Mouse (Mus musculus) liver, embryonic 11.5 days (tissue): Measurements from ENCODE around the gene Abhd16a. TPM values are rescaled to one million over a fixed set of nuclear protein-coding genes. Genes with fewer than 3 reads are reported as not detected.
A peak's percentile ranks its signal among the peaks of the same experiment; 100 is the strongest.

Source experiments
- ATAC-seq: fragments of 200-750 bp; cut with Nextera tagmentation; replicated peaks from 2 replicates; pipeline ENCODE4 v1.8.0; 2017; ENCODE audit warnings: moderate number of reproducible peaks, mild to moderate bottlenecking, moderate TSS enrichment, moderate library complexity; ENCODE audit not compliant: low FRiP score
- DNase-seq: peaks from one replicate; pipeline ENCODE4 v3.0.0-alpha.2; 2017; ENCODE audit warnings: low spot score
- H3K27ac ChIP-seq: fragments of 300-500 bp; sonication (generic); 2 replicates; pipeline ENCODE4 v1.5.1; 2014; ENCODE audit warnings: mild to moderate bottlenecking, low read depth, low read length, control low read depth
- H3K27me3 ChIP-seq: fragments of 300-500 bp; sonication (generic); replicated peaks from 2 replicates; pipeline ENCODE4 v1.6.1; 2014; ENCODE audit warnings: low read length, mixed read lengths; ENCODE audit not compliant: control insufficient read depth, insufficient read depth
- H3K36me3 ChIP-seq: fragments of 300-500 bp; sonication (generic); 2 replicates; pipeline ENCODE4 v1.6.1; 2014; ENCODE audit warnings: mild to moderate bottlenecking, low read length, moderate library complexity, mixed read lengths; ENCODE audit not compliant: control insufficient read depth, insufficient read depth
- H3K4me1 ChIP-seq: fragments of 300-500 bp; sonication (generic); replicated peaks from 2 replicates; pipeline ENCODE4 v1.6.1; 2014; ENCODE audit warnings: low read length, mixed read lengths; ENCODE audit not compliant: control insufficient read depth, insufficient read depth
- H3K4me2 ChIP-seq: fragments of 300-500 bp; sonication (generic); 2 replicates; pipeline ENCODE4 v1.6.1; 2014; ENCODE audit warnings: mild to moderate bottlenecking, control low read depth, moderate library complexity
- H3K4me3 ChIP-seq: fragments of 300-500 bp; sonication (generic); 2 replicates; pipeline ENCODE4 v1.5.1; 2014; ENCODE audit warnings: low read depth, low read length, control low read depth
- H3K9ac ChIP-seq: fragments of 300-500 bp; sonication (generic); 2 replicates; pipeline ENCODE4 v1.6.1; 2014; ENCODE audit warnings: low read depth, low read length, control low read depth
- H3K9me3 ChIP-seq: fragments of 300-500 bp; sonication (generic); 2 replicates; pipeline ENCODE4 v1.6.1; 2016; ENCODE audit warnings: low read length, inconsistent platforms, mixed read lengths; ENCODE audit not compliant: control insufficient read depth
- WGBS: fragments of 180-500 bp; shearing (Covaris S2); extraction: QIAGEN DNeasy Blood & Tissue Kit; methylation state at CpG from one replicate; pipeline ENCODE4 v1.1.7; 2014; 5-methylcytosine and 5-hydroxymethylcytosine counted together
- polyA plus RNA-seq: library from polyadenylated mRNA; unstranded; fragments of >200 nt; fragmentation: Nextera tagmentation; extraction: Ambion mirVana; gene quantifications from 2 replicates; pipeline ENCODE4 v1.2.1, GENCODE M21; 2014

Abhd16a gene
- polyA plus RNA-seq, 1 experiment from 2014 or later = 71.6 TPM

DNA sequence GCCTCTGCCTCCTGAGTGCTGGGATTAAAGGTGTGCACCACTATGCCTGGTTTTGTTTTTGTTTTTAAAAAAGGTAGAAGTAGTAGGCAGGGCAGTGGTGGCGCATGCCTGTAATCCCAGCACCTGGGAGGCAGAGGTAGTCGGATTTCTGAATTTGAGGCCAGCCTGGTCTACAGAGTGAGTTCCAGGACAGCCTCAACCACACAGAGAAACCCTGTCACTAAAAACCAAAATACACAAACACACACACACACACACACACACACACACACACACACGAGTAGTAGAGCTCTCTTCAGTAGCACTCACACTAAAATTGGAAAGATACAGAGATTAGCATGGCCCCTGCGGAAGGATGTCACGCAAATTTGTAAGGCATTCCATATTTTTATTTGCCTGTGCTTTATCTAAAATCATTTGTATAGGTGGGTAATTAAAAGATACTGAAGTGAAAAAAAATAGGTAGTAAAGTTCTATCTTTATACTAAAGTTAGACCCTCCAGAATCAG, 40.1 kb upstream of the Abhd16a start:
- Histone ChIP-seq H3K27me3 (no peaks in the 10 kb centered on the region), H3K9ac (peak overlapping the region; percentile 86), H3K36me3 (peaks cover 14% of the 10 kb centered on the region), H3K27ac (peak overlapping the region; percentile 87), H3K9me3 (no peaks in the 10 kb centered on the region), H3K4me1 (peaks cover 61% of the 10 kb centered on the region), H3K4me3 (peak overlapping the region; percentile 81; the same call in 1 of the 2 replicates), H3K4me2 (peak overlapping the region; percentile 99)
- DNase-seq = no peak
- no peak for ATAC-seq
- WGBS = 44% methylated on average over 5 of the region's 5 CpGs

DNA sequence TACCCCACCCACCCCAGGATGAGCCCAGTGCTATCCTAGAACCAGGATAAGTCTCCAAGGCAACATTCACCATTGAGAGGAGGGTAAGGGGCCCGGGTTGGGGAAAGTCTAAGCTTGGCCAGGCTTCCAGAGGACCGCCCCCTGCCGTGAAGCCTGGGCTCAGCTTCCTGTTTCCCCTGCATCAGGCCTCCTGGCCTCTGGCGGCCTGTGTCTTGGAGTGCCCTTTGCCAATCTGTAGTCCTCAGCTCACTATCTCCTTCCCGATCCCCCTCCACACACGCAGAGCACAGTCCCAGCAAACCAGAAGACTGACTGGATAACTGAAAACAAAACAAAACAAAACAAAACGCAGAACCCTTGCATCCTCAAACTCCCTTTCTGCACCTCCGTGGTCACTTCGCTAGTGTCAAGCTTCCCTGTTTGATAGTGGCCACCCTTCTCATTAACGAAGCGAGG, 39.5 kb upstream of the Abhd16a start, which contains the start of gene Clic1:
Gene Clic1, plus strand, starts transcription at position 406 of the 456 bp plus-strand sequence.
- WGBS = 3% methylated on average over 11 of the region's 11 CpGs
- Histone ChIP-seq H3K9ac (peak within 1 kb of the TSS; percentile 86), H3K9me3 (no peaks in the 10 kb centered on the region), H3K4me2 (peak within 1 kb of the TSS; percentile 99), H3K36me3 (peaks cover 19% of the 10 kb centered on the region), H3K4me1 (peaks cover 55% of the 10 kb centered on the region), H3K4me3 (peak within 1 kb of the TSS; percentile 81), H3K27me3 (no peaks in the 10 kb centered on the region), H3K27ac (peak within 1 kb of the TSS; percentile 87)
- DNase-seq (peak; percentile 81), ATAC-seq (peak; percentile 1; the same call in 1 of the 2 replicates)

DNA sequence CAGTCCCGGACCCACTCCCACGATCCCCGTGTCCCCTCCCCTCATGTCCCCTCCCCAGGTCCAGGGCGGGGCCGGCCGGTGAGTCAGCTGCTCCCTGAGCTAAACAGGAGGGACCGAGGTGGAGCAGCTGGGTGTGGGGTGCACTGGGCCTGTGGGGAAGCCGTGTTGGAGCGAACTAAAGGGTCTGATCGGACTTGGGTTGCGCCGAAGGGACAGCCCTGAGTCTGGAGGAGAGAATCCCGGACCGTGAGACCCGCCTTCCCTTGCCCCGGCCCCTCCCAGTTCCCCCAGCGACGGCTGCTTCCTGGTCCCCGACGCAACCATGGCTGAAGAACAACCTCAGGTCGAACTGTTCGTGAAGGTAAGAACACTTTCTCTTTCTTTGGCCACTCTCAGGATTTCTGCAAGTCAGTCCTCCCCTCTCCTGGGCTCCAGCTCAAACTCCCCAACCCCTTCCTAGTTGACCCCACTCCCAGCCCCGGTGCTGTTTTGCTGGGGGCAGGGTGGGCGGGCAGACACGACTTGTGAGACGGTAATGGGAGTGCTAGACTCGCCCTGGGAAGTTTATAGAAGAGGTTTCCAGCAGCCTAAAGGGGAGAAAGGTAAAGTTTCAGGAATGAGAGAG, 38.8 kb upstream of the Abhd16a start:
- Histone ChIP-seq H3K4me3 (peak overlapping the region; percentile 81), H3K4me1 (peaks cover 49% of the 10 kb centered on the region), H3K9ac (peak overlapping the region; percentile 86), H3K27ac (peak overlapping the region; percentile 87), H3K4me2 (peak overlapping the region; percentile 99), H3K9me3 (no peaks in the 10 kb centered on the region), H3K27me3 (no peaks in the 10 kb centered on the region), H3K36me3 (peaks cover 22% of the 10 kb centered on the region)
- peak; percentile 14 for ATAC-seq
- WGBS = under 1% methylated on average over 27 of the region's 27 CpGs
- peak; percentile 82 for DNase-seq

DNA sequence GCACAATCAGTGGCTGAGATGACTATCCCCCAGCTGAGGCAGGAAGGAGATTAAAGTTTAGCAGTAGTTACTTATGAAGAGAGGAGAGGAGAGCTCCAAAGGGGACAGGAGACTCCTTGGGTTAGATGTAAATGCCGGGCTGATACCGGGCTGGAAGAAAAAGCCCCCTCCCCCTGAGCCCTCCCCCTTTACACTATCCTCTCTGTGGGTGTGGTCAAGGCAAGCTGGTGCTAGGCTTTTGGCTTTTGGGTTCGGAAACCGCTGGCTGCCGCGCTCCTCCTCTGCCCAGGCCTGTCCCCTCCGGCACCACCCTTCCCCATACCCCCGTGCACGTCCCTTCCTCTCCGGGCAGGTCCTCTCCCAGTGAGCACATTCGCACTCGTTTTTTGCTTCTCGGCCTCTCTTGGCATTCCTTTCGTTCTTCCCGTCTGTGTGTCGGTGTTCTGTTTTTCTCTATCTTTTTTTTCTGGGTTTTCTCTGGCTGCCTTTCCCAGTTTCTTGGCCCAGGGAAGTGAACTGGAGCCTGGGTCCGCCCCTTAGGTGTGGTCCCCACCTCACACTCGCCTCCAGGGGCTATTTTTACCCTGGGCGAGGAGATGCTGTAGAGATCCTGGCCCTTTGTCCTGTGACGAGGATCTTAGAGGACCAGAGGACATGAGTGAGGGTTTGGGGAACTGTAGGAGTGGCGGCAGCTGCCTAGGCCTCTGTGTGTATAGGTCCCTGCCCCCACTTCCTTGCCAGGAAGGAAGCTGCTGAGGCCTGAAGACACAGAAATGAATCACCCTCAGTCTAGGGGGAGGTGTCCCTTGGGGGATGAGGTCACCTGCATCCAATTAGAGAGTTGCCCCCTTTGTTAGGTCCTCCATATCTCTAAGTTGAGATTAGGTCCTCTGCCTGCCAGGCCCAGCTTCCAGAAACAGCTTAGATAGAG, 37.6 kb upstream of the Abhd16a start:
- Histone ChIP-seq H3K27me3 (no peaks in the 10 kb centered on the region), H3K9ac (peak overlapping the region; percentile 86), H3K4me1 (peaks cover 46% of the 10 kb centered on the region), H3K4me3 (peak overlapping the region; percentile 81), H3K27ac (peak overlapping the region; percentile 87), H3K36me3 (peaks cover 32% of the 10 kb centered on the region), H3K9me3 (no peaks in the 10 kb centered on the region), H3K4me2 (peak overlapping the region; percentile 99)
- 3% methylated on average over 21 of the region's 21 CpGs for WGBS
- DNase-seq (peak; percentile 77), ATAC-seq (peak; percentile 62)

DNA sequence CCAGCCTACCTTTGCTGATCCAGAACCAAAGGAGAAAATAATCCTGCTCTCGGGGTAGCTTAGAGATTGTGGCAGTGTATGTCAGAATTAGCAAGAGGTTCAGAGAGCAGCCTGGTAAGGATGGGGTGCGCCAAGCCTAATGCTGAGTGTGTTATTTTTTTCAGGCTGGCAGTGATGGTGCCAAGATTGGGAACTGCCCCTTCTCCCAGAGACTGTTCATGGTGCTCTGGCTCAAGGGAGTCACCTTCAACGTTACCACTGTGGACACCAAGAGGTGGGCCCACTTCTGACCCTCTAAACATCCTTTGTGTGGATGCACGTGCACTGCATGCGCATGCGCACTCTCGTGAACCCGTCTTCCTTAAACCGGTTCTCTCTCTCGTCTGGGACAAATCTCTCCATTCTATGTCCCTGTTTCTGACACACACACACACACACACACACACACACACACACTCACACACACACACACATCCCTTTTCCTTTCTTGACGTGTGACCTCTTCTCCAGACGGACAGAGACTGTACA, 36.7 kb upstream of the Abhd16a start:
- no peaks in the 10 kb centered on the region for H3K9me3 ChIP-seq
- H3K27me3 ChIP-seq = no peaks in the 10 kb centered on the region
- H3K4me1 ChIP-seq = peaks cover 46% of the 10 kb centered on the region
- H3K36me3 ChIP-seq = peaks cover 37% of the 10 kb centered on the region
- no peak for ATAC-seq
- peak overlapping the region; percentile 86 for H3K9ac ChIP-seq
- H3K4me2 ChIP-seq = peak overlapping the region; percentile 99
- DNase-seq = no peak
- H3K27ac ChIP-seq = peak overlapping the region; percentile 87; the same call in 1 of the 2 replicates
- 77% methylated on average over 12 of the region's 12 CpGs for WGBS
- peak overlapping the region; percentile 81 for H3K4me3 ChIP-seq

DNA sequence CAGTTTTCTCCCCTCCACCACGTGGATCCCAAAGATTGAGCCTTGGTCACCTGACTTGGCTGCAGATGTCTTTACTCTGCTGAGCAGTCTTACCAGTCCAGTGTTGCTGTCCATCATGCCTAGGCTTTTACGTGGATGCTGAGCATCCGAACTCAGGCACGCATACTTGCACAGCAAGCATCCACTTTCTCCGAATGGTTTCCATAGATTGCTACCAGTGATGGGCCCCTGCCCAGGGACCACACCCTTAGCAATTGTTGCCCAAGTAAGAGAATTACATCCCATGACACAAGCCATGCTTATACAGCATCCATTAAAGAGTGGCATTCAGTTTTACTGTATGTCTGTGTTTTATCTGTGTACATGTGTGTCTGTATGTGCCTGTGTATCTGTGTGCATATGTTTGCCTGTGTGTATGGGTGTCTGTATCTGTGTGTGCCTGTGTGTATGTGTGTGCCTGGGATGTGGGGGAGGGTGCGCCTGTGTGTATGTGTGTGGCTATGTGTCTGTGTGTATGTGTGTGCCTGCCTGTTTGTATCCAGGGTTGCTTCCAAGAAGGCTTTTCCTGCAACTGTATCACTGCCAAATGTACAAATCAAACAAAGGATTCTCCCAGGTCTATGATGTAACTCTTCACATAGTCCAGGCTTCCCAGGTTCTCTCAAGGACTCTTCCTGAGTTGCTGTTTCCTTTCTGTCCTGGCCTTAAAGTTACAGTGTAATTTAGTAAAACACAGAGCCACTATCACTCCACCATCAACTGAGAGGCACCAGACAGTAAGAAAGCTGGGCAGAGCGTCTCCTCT, 33.2 kb upstream of the Abhd16a start:
- H3K27ac ChIP-seq = peak overlapping the region; percentile 32; the same call in 1 of the 2 replicates
- WGBS = 86% methylated on average over 7 of the region's 7 CpGs
- ATAC-seq = no peak
- no peaks in the 10 kb centered on the region for H3K9me3 ChIP-seq
- no peaks in the 10 kb centered on the region for H3K27me3 ChIP-seq
- H3K4me1 ChIP-seq = peaks cover 47% of the 10 kb centered on the region
- H3K9ac ChIP-seq = no peak overlapping the region
- H3K4me3 ChIP-seq = no peak overlapping the region
- H3K4me2 ChIP-seq = no peak overlapping the region; the same call in 1 of the 2 replicates
- DNase-seq = no peak
- peaks cover 42% of the 10 kb centered on the region for H3K36me3 ChIP-seq

DNA sequence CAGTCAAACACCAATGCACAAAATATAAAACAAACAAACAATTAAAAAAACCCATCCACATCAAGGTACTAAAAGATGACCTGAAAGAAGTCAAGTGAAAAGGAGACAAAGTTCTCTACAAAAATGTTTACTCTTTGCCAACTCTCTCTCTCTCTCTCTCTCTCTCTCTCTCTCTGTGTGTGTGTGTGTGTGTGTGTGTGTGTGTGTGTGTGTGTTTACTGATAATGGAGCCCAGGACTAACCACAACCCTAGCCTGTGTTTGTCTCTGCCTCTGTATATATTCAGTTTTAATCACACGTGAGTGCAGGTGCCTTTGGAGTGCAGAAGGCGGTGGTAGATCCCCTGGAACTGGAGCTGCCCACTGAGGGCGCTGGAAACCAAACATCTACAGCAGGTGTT, 32.0 kb upstream of the Abhd16a start:
- 49% methylated on average over 3 of the region's 3 CpGs for WGBS
- Histone ChIP-seq H3K36me3 (peaks cover 50% of the 10 kb centered on the region), H3K4me2 (no peak overlapping the region), H3K4me3 (no peak overlapping the region), H3K9ac (no peak overlapping the region), H3K27me3 (no peaks in the 10 kb centered on the region), H3K9me3 (no peaks in the 10 kb centered on the region), H3K4me1 (peaks cover 48% of the 10 kb centered on the region), H3K27ac (peak overlapping the region; percentile 45; the same call in 1 of the 2 replicates)
- no peak for ATAC-seq
- DNase-seq = no peak

DNA sequence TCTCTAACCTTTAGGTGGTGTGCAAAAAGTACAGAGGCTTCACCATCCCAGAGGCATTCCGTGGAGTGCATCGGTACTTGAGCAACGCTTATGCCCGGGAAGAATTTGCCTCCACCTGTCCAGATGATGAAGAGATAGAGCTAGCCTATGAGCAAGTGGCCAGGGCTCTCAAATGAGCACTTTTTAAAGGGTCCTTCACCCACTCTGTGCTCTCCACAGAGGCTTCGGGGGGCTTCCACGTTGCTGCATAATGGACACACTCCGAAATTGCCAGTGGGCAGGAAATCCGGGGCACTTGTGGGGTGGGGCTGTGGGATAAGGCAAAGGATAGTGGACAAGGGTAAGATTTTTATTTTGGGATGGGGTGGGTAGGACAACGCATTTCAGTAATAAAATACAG, 30.7 kb upstream of the Abhd16a start:
- Histone ChIP-seq H3K4me2 (peak overlapping the region; percentile 84), H3K9ac (no peak overlapping the region), H3K4me1 (peaks cover 39% of the 10 kb centered on the region), H3K36me3 (peaks cover 42% of the 10 kb centered on the region), H3K9me3 (no peaks in the 10 kb centered on the region), H3K27me3 (no peaks in the 10 kb centered on the region), H3K27ac (no peak overlapping the region), H3K4me3 (peak overlapping the region; percentile 64; the same call in 1 of the 2 replicates)
- ATAC-seq = no peak
- WGBS = 70% methylated on average over 9 of the region's 9 CpGs
- DNase-seq = no peak
